Mouse (Mus musculus): ENCODE measurements at regions not wholly inside any gene's neighbourhood (a gene's known extent, or its start where the extent isn't known, plus 50 kb on each side); places are given as distances from the start of the nearest gene placed in this dataset.
A peak's percentile ranks its signal among the peaks of the same experiment; 100 is the strongest.

DNA sequence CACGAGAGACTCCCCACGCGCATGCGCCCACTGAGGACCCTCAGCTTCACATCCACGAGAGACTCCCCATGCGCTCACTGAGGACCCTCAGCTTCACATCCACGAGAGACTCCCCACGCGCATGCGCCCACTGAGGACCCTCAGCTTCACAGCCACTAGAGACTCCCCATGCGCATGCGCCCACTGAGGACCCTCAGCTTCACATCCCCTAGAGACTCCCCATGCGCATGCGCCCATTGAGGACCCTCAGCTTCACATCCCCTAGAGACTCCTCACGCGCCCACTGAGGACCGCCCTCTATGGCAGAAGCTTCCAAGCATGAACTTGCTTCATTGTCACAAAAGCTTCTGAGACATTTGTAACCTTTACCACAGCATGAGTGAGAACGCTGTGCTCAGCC lies 221.0 kb downstream of the Pax3 start:
- no peak overlapping the region for H3K4me3 ChIP-seq
- 95% methylated on average over 18 of the region's 18 CpGs for WGBS
- no peak overlapping the region for H3K27ac ChIP-seq (replicated peaks)
- H3K4me1 ChIP-seq, result no peaks in the 10 kb centered on the region; the same call in 1 of the 2 replicates
- H3K36me3 ChIP-seq (replicated peaks), result no peaks in the 10 kb centered on the region
- no peak for DNase-seq (ENCODE audit: low spot score)
- H3K9me3 ChIP-seq, result no peaks in the 10 kb centered on the region
- H3K27me3 ChIP-seq (replicated peaks; ENCODE audit: low read depth, poor library complexity, severe bottlenecking), result peaks cover 67% of the 10 kb centered on the region

DNA sequence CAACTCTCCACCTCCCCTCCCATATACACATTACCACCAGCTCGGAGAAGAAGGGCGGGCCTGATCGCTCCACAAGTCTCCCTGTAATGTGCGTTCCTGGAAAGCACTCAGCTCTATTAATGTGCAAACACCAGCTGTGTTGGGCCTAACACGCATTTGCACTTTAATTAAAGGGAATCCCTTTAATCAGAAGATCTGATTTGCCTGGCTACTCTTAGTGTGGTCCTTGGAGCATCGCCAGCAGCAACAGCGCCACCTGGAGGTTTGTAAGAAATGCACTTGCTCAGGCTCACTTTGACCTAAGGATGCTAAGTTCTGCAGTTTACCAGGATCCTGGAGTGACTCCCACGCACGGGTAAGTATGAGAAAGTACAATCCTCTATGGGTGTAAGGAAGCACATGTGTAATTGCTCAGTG lies 224.6 kb downstream of the Pax3 start:
- Histone ChIP-seq H3K27me3 (replicated peaks; ENCODE audit: low read depth, poor library complexity, severe bottlenecking) (peaks cover 40% of the 10 kb centered on the region), H3K36me3 (replicated peaks) (no peaks in the 10 kb centered on the region), H3K9me3 (no peaks in the 10 kb centered on the region), H3K4me1 (no peaks in the 10 kb centered on the region; the same call in 1 of the 2 replicates), H3K27ac (replicated peaks) (no peak overlapping the region), H3K4me3 (no peak overlapping the region)
- 12% methylated on average over 9 of the region's 9 CpGs for WGBS
- peak; percentile 65 for DNase-seq (ENCODE audit: low spot score)

DNA sequence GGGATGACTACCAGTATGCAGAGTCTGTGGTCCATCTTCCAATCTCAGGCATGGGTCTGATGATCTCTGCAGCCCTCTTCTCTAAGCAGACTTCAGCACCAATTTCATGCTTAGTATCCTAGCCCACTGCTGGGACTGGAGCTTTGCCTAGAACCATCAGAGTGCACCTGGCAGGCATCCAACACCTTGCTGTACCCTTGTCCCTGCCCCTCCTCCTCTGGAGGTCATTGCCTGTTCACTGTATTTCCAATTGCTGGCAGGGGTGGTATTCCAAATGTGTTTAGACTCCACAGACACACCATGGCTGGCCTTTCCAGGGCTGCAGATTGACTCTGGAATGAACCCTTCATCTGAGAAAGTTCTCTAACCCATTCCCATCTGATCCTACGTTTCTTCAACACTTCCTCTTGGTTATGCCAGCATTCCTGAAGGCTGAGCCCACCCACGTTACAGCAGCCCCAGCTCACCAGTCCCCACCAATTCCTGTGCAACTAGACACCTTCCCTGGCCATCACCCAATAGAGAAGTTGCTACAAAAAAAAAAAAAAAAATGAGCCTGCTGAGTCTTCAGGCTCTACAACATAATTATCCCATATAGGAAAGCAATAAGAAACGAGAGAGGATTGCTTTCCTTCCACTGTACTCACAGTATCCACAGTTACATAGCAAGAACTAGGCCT lies 232.1 kb downstream of the Pax3 start:
- Histone ChIP-seq H3K4me3 (no peak overlapping the region), H3K27ac (replicated peaks) (no peak overlapping the region), H3K36me3 (replicated peaks) (no peaks in the 10 kb centered on the region), H3K9me3 (no peaks in the 10 kb centered on the region), H3K4me1 (0 out of 2 replicates have a peak, but pooled peaks cover 4% of the 10 kb centered on the region), H3K27me3 (replicated peaks; ENCODE audit: low read depth, poor library complexity, severe bottlenecking) (no peaks in the 10 kb centered on the region)
- 49% methylated on average over 3 of the region's 3 CpGs for WGBS
- no peak for DNase-seq (ENCODE audit: low spot score)

DNA sequence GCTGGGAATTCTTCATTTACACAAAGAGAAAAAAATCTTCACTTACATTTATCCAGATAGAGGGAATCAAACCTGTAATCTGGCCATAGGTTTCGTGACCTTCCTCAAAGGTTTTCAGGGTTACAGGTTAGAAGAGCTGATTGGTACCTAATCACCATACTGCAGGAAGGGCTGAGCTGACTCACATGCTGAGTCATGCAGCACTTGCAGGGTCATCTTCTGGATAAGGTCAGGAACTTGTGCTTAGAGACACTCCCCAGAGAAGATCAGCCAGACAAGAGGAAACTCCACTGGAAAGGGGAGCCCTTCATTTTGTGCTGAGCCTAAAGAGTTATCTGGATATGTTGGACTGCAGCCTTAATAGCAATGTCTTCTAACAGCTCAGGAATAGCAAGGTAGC lies 237.6 kb downstream of the Pax3 start:
- no peak overlapping the region for H3K4me3 ChIP-seq
- no peaks in the 10 kb centered on the region for H3K36me3 ChIP-seq (replicated peaks)
- H3K9me3 ChIP-seq, result no peaks in the 10 kb centered on the region
- no peak overlapping the region for H3K27ac ChIP-seq (replicated peaks)
- H3K27me3 ChIP-seq (replicated peaks; ENCODE audit: low read depth, poor library complexity, severe bottlenecking), result no peaks in the 10 kb centered on the region
- WGBS, result 80% methylated on average over 1 of the region's 1 CpGs
- H3K4me1 ChIP-seq, result no peaks in the 10 kb centered on the region
- no peak for DNase-seq (ENCODE audit: low spot score)

DNA sequence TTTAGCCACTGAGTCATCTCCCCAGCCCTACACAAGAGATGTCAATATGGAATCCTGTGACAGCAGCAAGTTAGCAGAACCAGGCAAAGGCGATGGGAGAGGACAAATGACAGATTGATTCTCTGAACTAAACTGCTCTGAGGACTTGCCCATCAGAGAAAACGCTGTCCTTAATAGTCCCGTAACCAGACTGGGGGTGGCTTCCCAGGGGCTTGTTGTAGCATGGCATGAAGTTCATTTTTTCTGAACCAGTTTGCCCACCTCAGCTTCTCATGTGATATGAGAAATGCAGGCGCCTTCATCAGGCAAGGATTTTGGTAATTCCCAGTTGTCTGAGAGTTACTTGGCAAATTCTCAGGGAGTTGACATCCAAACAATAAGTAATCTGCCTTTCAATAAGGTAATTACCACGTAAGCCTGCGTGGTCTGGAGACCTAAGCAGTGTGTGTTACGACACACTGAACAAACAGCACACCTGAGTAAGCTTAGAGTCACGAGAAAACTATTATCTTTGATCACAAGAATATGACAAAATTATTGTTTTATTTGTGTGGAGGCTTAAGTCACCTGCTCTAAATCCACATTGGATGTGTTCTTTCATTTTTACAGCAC lies 239.7 kb downstream of the Pax3 start:
- Histone ChIP-seq H3K27ac (replicated peaks) (no peak overlapping the region), H3K9me3 (no peaks in the 10 kb centered on the region), H3K4me3 (no peak overlapping the region), H3K4me1 (no peaks in the 10 kb centered on the region), H3K36me3 (replicated peaks) (no peaks in the 10 kb centered on the region), H3K27me3 (replicated peaks; ENCODE audit: low read depth, poor library complexity, severe bottlenecking) (no peaks in the 10 kb centered on the region)
- no peak for DNase-seq (ENCODE audit: low spot score)
- 81% methylated on average over 8 of the region's 8 CpGs for WGBS

DNA sequence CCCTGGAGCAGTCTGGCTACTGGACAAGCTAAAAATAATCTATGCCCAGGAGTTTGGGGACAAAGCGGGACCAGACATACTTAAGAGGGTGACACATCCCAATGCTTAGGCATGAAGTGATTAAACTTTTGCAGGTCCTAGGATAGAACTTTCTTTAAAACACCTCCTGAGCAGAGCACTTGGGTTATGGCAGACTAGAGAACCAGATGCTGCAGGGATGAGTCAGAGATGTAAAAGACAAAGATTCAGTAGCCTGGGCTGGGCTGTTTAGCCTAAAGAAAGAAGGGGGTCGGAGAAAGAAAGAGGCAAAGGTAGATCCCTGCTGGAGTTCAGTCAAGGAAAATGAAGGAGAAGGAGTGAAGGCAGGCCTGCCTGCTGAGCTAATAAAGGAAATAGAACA lies 249.0 kb downstream of the Pax3 start:
- WGBS, result 88% methylated on average over 2 of the region's 2 CpGs
- H3K4me3 ChIP-seq, result no peak overlapping the region
- no peak overlapping the region for H3K27ac ChIP-seq (replicated peaks)
- peaks cover 8% of the 10 kb centered on the region for H3K4me1 ChIP-seq
- no peaks in the 10 kb centered on the region for H3K9me3 ChIP-seq
- no peaks in the 10 kb centered on the region for H3K36me3 ChIP-seq (replicated peaks)
- no peak for DNase-seq (ENCODE audit: low spot score)
- peaks cover 27% of the 10 kb centered on the region; the same call in 1 of the 2 replicates for H3K27me3 ChIP-seq (replicated peaks; ENCODE audit: low read depth, poor library complexity, severe bottlenecking)

DNA sequence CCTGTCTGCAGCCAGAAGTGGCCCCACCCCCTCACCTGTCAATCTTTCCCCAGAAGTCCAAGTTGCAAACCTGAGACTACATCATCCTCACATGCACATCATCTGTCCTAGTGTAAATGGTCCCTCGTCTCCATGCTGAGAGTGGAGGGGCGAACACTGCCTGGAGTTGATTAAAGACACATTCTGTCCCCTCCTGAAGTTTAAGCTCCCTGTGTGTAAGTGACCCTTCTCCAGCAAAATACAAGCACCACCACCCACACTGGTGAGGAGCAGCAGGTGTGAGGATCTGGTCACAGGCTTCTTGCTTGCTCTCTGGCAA lies 252.6 kb downstream of the Pax3 start:
- Histone ChIP-seq H3K27me3 (replicated peaks; ENCODE audit: low read depth, poor library complexity, severe bottlenecking) (peaks cover 27% of the 10 kb centered on the region; the same call in 1 of the 2 replicates), H3K27ac (replicated peaks) (no peak overlapping the region; the same call in 1 of the 2 replicates), H3K36me3 (replicated peaks) (no peaks in the 10 kb centered on the region), H3K9me3 (no peaks in the 10 kb centered on the region), H3K4me3 (no peak overlapping the region), H3K4me1 (peaks cover 8% of the 10 kb centered on the region)
- 41% methylated on average over 2 of the region's 2 CpGs for WGBS
- DNase-seq (ENCODE audit: low spot score), result no peak

DNA sequence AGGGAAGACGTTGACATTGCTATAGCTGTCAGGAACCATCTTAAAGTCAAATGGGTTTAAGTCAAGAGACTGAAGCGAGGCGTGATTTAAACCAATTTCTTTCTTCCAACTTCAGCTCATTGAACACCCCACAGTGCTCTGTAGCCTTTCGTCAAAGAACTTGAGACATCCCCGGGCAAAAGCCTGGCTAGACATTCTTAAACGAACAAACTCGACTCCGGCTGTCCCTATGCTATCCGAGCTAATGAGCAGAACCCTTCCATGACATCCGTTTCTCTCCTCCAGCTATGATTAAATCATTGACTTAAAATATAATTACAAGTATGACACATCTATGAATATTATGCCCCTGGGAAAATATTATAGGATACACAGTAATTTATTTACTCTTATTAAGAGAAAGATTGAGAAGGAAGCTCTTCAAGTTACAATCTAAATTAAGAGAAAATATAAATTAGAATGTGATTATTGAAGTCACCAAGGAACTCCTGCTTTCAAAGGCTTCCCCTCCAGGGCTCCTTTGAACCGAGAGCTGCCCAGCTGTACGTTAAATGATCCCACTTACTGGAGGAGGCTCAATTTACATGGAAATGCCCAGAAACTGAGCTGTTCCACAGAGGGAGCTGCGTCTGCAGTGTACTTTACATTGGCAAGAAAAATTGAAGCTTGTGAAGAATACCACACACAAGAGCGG lies 253.2 kb downstream of the Pax3 start:
- WGBS, result 60% methylated on average over 14 of the region's 14 CpGs

DNA sequence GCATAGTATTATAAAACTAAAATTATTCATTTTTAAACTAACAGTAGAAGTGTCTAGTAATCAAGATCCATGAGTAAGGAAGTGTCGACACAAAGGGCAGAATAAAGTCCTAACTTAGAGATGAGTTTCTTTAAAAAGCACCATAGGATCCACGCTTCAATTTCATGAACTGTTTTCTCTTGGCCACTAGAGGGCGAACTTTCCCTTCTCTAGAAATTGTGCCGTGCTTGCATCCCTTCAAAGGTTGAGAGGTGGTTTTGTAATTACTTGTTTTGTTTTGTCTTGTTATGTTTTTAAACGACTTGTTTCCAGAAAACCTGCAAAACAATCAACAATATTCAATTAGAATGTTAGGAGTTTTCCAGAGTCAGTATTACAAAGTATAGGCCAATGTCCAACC lies 253.8 kb downstream of the Pax3 start:
- H3K4me1 ChIP-seq, result peaks cover 8% of the 10 kb centered on the region
- no peaks in the 10 kb centered on the region for H3K9me3 ChIP-seq
- H3K27ac ChIP-seq (replicated peaks), result no peak overlapping the region
- H3K4me3 ChIP-seq, result no peak overlapping the region
- peak; percentile 30 for DNase-seq (ENCODE audit: low spot score)
- no peaks in the 10 kb centered on the region for H3K36me3 ChIP-seq (replicated peaks)
- H3K27me3 ChIP-seq (replicated peaks; ENCODE audit: low read depth, poor library complexity, severe bottlenecking), result peaks cover 22% of the 10 kb centered on the region; the same call in 1 of the 2 replicates
- WGBS, result 4% methylated on average over 5 of the region's 5 CpGs

More for the DNA sequence above, 253.2 kb downstream of the Pax3 start:
- Histone ChIP-seq H3K27me3 (replicated peaks; ENCODE audit: low read depth, poor library complexity, severe bottlenecking) (peaks cover 27% of the 10 kb centered on the region; the same call in 1 of the 2 replicates), H3K9me3 (no peaks in the 10 kb centered on the region), H3K4me3 (no peak overlapping the region), H3K4me1 (peaks cover 8% of the 10 kb centered on the region), H3K36me3 (replicated peaks) (no peaks in the 10 kb centered on the region), H3K27ac (replicated peaks) (no peak overlapping the region)
- DNase-seq (ENCODE audit: low spot score), result peak; percentile 24

DNA sequence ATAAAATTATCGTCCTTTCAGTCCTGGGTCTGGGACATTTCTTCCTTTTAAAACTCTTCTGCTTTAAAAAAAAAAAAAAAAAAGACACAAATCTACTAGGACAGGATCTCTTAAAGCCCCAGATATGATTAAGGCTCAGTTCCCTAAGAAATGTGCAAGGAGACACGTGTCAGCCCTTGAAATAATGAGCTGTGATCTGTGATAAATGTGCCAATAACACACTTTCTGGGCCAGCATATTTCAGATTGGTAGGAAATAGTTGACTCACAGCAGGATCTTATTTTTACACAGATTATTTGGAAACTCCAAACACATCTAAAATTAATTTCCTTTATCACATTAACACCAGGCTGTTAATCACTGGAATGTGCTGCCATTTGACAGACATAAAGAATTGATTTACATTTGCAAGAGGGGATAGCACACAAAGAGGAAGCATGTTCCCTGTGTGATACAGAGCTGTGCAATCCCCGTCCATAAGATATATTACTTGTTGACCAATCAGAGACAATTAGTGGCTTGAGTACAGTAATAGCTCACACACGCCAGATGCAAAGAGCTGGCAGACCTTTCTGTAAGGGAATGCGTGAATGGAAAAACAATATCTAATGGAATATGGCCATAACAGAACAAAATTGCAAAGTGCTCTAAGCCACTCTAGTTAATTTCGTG lies 263.7 kb downstream of the Pax3 start:
- H3K27me3 ChIP-seq (replicated peaks; ENCODE audit: low read depth, poor library complexity, severe bottlenecking), result no peaks in the 10 kb centered on the region
- H3K36me3 ChIP-seq (replicated peaks), result no peaks in the 10 kb centered on the region
- WGBS, result 81% methylated on average over 6 of the region's 6 CpGs
- H3K4me1 ChIP-seq, result peaks cover 6% of the 10 kb centered on the region; the same call in 1 of the 2 replicates
- H3K4me3 ChIP-seq, result no peak overlapping the region
- DNase-seq (ENCODE audit: low spot score), result no peak
- H3K27ac ChIP-seq (replicated peaks), result no peak overlapping the region
- no peaks in the 10 kb centered on the region for H3K9me3 ChIP-seq

DNA sequence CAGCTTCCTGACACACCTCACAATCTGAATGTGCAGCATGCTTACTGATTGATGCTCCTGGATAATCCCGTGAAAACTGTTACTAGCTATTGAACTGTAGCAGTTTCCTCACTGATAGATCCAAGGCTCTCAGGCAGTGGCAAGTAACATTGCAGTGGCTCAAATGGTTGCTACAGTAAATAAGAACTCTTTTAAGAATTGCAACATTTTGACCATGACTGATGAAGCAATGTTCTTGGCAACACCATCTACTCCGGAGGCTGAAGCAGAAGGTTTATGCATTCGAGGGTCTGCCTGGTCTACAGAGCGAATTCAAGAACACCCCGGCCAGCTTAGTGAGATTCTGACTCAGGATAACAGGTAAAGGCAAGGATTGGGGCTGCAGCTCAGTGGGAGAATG lies 264.7 kb downstream of the Pax3 start:
- H3K36me3 ChIP-seq (replicated peaks), result no peaks in the 10 kb centered on the region
- DNase-seq (ENCODE audit: low spot score), result no peak
- 85% methylated on average over 5 of the region's 5 CpGs for WGBS
- no peaks in the 10 kb centered on the region for H3K9me3 ChIP-seq
- no peak overlapping the region for H3K4me3 ChIP-seq
- H3K4me1 ChIP-seq, result peaks cover 6% of the 10 kb centered on the region; the same call in 1 of the 2 replicates
- H3K27me3 ChIP-seq (replicated peaks; ENCODE audit: low read depth, poor library complexity, severe bottlenecking), result no peaks in the 10 kb centered on the region
- no peak overlapping the region for H3K27ac ChIP-seq (replicated peaks)

DNA sequence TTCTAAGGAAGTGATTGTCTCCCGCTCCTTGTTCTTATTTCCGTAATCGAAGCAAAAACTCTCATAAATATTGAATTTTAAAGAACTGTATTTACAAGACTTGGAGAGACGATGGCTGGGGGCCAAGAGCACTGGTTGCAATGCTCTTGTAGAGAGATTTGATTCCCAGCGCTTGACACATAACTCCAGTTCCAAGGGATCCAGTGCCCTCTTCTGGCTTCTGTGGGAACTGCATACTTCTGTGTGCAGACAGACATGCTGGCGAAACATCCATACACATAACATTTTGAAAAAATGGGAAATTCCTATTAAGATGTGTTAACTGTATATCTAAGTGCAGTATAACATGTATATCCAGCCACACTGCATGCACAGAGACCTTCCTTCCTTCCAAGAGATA lies 266.3 kb downstream of the Pax3 start:
- no peak for DNase-seq (ENCODE audit: low spot score)
- no peaks in the 10 kb centered on the region for H3K9me3 ChIP-seq
- no peak overlapping the region for H3K4me3 ChIP-seq
- WGBS, result 87% methylated on average over 6 of the region's 6 CpGs
- H3K36me3 ChIP-seq (replicated peaks), result no peaks in the 10 kb centered on the region
- H3K27me3 ChIP-seq (replicated peaks; ENCODE audit: low read depth, poor library complexity, severe bottlenecking), result no peaks in the 10 kb centered on the region
- H3K4me1 ChIP-seq, result peaks cover 6% of the 10 kb centered on the region; the same call in 1 of the 2 replicates
- H3K27ac ChIP-seq (replicated peaks), result no peak overlapping the region
